Mouse (Mus musculus) frontal cortex, postnatal 36 days (tissue): ENCODE measurements at regions not wholly inside any gene's neighbourhood (a gene's known extent, or its start where the extent isn't known, plus 50 kb on each side); places are given as distances from the start of the nearest gene placed in this dataset.

ENCODE experiments used
- DNase-seq, 2 experiments: peaks; one replicate each; pipeline ENCODE4 v3.0.0; 2022; ENCODE audit warnings: low spot score in 2 of 2

- no peak for DNase-seq
Measured at GRCm38 (mm10) chr16:24341736-24342135, 51.6 kb upstream of the Lpp start.

GRCm38 (mm10) chr16:24340646-24341045 is 52.7 kb upstream of the Lpp start:
- no peak for DNase-seq

GRCm38 (mm10) chr16:24339320-24340265 is 53.7 kb upstream of the Lpp start:
- peak in 1 of 2 experiments; percentile 9 for DNase-seq

- no peak for DNase-seq
Measured at GRCm38 (mm10) chr16:24338404-24338803, 54.9 kb upstream of the Lpp start.

GRCm38 (mm10) chr16:24334389-24334788 is 58.9 kb upstream of the Lpp start:
- no peak for DNase-seq

GRCm38 (mm10) chr16:24331446-24332020 is 61.8 kb upstream of the Lpp start:
- no peak for DNase-seq

- DNase-seq: no peak
Measured at GRCm38 (mm10) chr16:24326571-24326970, 66.7 kb upstream of the Lpp start.

- DNase-seq: peak; percentile 21 to 45
Measured at GRCm38 (mm10) chr16:24326046-24326445, 67.3 kb upstream of the Lpp start.

GRCm38 (mm10) chr16:24324917-24325316 is 68.4 kb upstream of the Lpp start:
- no peak for DNase-seq

- no peak for DNase-seq
Measured at GRCm38 (mm10) chr16:24318723-24319437, 74.4 kb upstream of the Lpp start.

- no peak for DNase-seq
Measured at GRCm38 (mm10) chr16:24313544-24314326, 79.6 kb upstream of the Lpp start.

- no peak for DNase-seq
Measured at GRCm38 (mm10) chr16:24305391-24305790, 87.9 kb upstream of the Lpp start.

GRCm38 (mm10) chr16:24296790-24297189 is 96.5 kb upstream of the Lpp start:
- no peak for DNase-seq

- no peak for DNase-seq
Measured at GRCm38 (mm10) chr16:24295626-24296440, 97.5 kb upstream of the Lpp start.

- no peak for DNase-seq
Measured at GRCm38 (mm10) chr16:24284215-24284614, 109.1 kb upstream of the Lpp start.

GRCm38 (mm10) chr16:24282194-24282683 is 111.1 kb upstream of the Lpp start:
- DNase-seq: peak; percentile 78 to 86

- DNase-seq: no peak
Measured at GRCm38 (mm10) chr16:24281561-24281960, 111.7 kb upstream of the Lpp start.

- no peak for DNase-seq
Measured at GRCm38 (mm10) chr16:24277857-24278256, 115.5 kb upstream of the Lpp start.

GRCm38 (mm10) chr16:24262701-24263100 is 130.6 kb upstream of the Lpp start:
- no peak for DNase-seq

GRCm38 (mm10) chr16:24259711-24260230 is 133.5 kb upstream of the Lpp start:
- DNase-seq: no peak
